Mouse (Mus musculus) mouse embryonic stem cell (cell line): ENCODE data around the gene Rab31.

Experiments used
- in situ Hi-C, 2 experiments: fragments of 300-500 bp; cut with MboI; formaldehyde crosslinking; loops; 1 replicate in 1 of 2; 3 replicates in 1 of 2; pipeline ENCODE4 v1.14.3; 2019 to 2020; ENCODE audit warnings: low sequenced_read_pairs in 2 of 2, low pct_unique_long_range_greater_than_20kb in 1 of 2, mixed read lengths in 1 of 2; ENCODE audit not compliant: unreplicated experiment in 1 of 2

Rab31 gene

GRCm38 (mm10) chr17:65613463-65614412, 158.8 kb downstream of the Rab31 start, which contains the start of gene Vapa:
TSS of gene Vapa (minus strand) at chr17:65613555.
- in situ Hi-C loops = no loop called here

GRCm38 (mm10) chr17:65613142-65613462, 159.4 kb downstream of the Rab31 start:
- in situ Hi-C loops = no loop called here

GRCm38 (mm10) chr17:65612391-65613141, 160.0 kb downstream of the Rab31 start:
- in situ Hi-C loops = no loop called here

- in situ Hi-C loops = no loop called here
Observed at GRCm38 (mm10) chr17:65611721-65612120, 160.8 kb downstream of the Rab31 start.

- in situ Hi-C loops = no loop called here
Observed at GRCm38 (mm10) chr17:65608743-65609142, 163.8 kb downstream of the Rab31 start.

- in situ Hi-C loops = no loop called here
Observed at GRCm38 (mm10) chr17:65608312-65608687, 164.3 kb downstream of the Rab31 start.

GRCm38 (mm10) chr17:65607574-65608311, 164.8 kb downstream of the Rab31 start:
- in situ Hi-C loops = no loop called here

- in situ Hi-C loops = no loop called here
Observed at GRCm38 (mm10) chr17:65606014-65606413, 166.5 kb downstream of the Rab31 start.

- in situ Hi-C loops = no loop called here
Observed at GRCm38 (mm10) chr17:65604892-65605291, 167.7 kb downstream of the Rab31 start.

GRCm38 (mm10) chr17:65604315-65604714, 168.2 kb downstream of the Rab31 start:
- in situ Hi-C loops = no loop called here
